In the genomic region with DNA sequence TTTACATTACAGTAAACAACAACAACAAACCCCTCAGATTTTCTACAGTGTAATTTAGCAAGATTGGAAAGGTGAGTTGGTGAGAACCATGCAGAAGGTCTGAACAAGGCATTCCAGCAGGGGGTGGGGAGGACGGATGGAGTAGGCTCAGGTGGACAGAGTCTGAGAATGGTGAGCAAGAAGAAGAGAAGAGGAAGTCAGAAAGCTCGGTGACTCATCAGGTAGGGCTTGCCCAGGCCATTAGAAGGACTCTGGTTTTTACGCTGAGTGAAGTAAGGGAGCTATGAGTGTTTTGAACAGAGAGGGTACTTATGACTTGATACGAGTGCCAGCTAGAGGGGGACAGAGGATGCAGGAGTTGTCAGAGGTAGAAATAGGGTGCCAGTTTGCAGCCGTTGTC, we compare ENCODE assay signal across 20 mouse cellular contexts.
"Had no signal": no experiment of that assay in that cellular context is flagged by ENCODE, and none has a peak within 500 bp of the region (broad histone marks: within the 10 kb centered on the region; RNA-seq: fewer than 3 reads in every experiment).

No protein-coding gene starts in this region.

- ATAC-seq: intestine, embryonic 16.5 days; midbrain, embryonic 15.5 days had no signal

- H3K9me3 ChIP-seq: liver, embryonic 13.5 days; lung, embryonic 15.5 days; midbrain, embryonic 12.5 days; midbrain, embryonic 15.5 days; neural tube, embryonic 12.5 days; neural tube, embryonic 15.5 days; stomach, embryonic 15.5 days had no signal

- H3K4me2 ChIP-seq: liver, embryonic 13.5 days; lung, embryonic 15.5 days; midbrain, embryonic 12.5 days; midbrain, embryonic 15.5 days; neural tube, embryonic 12.5 days; neural tube, embryonic 15.5 days; stomach, embryonic 15.5 days had no signal

- H3K4me3 ChIP-seq: layer of hippocampus, adult 2 months; liver, embryonic 13.5 days; lung, embryonic 15.5 days; midbrain, embryonic 12.5 days; midbrain, embryonic 15.5 days; neural tube, embryonic 12.5 days; neural tube, embryonic 15.5 days; stomach, embryonic 15.5 days had no signal

- H3K4me1 ChIP-seq: neural tube, embryonic 12.5 days had no signal

- H3K27me3 ChIP-seq: liver, embryonic 13.5 days; lung, embryonic 15.5 days; midbrain, embryonic 12.5 days; midbrain, embryonic 15.5 days; neural tube, embryonic 12.5 days; neural tube, embryonic 15.5 days; stomach, embryonic 15.5 days had no signal

- DNase-seq: kidney, adult 18-20 months; kidney, adult 9 months; kidney, postnatal 25 days; layer of hippocampus, adult 9-11 months; liver, embryonic 13.5 days; lung, postnatal 14 days; right cerebral cortex, adult 18-20 months; right cerebral cortex, postnatal 14 days; right cerebral cortex, postnatal 4 days; thymus, adult 18-20 months; thymus, postnatal 36 days had no signal

- H3K36me3 ChIP-seq: liver, embryonic 13.5 days; lung, embryonic 15.5 days; midbrain, embryonic 12.5 days; midbrain, embryonic 15.5 days; neural tube, embryonic 12.5 days; neural tube, embryonic 15.5 days; stomach, embryonic 15.5 days had no signal

- H3K27ac ChIP-seq: layer of hippocampus, adult 2 months; liver, embryonic 13.5 days; lung, embryonic 15.5 days; macrophage; midbrain, embryonic 12.5 days; midbrain, embryonic 15.5 days; neural tube, embryonic 12.5 days; neural tube, embryonic 15.5 days; stomach, embryonic 15.5 days had no signal

- H3K9ac ChIP-seq: liver, embryonic 13.5 days; lung, embryonic 15.5 days; midbrain, embryonic 12.5 days; midbrain, embryonic 15.5 days; neural tube, embryonic 12.5 days; neural tube, embryonic 15.5 days; stomach, embryonic 15.5 days had no signal
